Mouse (Mus musculus): ENCODE measurements around the gene Prf1.

GRCm38 (mm10) chr10:61281115-61281514 lies 16.5 kb upstream of the Prf1 start:
- no peak for TF ChIP-seq POLR2A (IDR thresholded peaks at IDR 0.05; ENCODE audit: control insufficient read depth, extremely low read depth, insufficient read depth, low read length, poor library complexity)
- TF ChIP-seq CTCF (IDR thresholded peaks at IDR 0.05; ENCODE audit: borderline replicate concordance, control insufficient read depth, extremely low read depth, insufficient read depth, low read length, poor library complexity) = no peak

Data from thymus, adult 2 months (tissue).